Mouse (Mus musculus) liver, embryonic 13.5 days (tissue): ENCODE data around the gene Phf11d. TPM values are rescaled to one million over a fixed set of nuclear protein-coding genes. Genes with fewer than 3 reads are reported as not detected.
"Not testable (repeated sequence)": the region's sequence is repeated elsewhere in the genome, so short reads cannot be mapped to it uniquely, and the experiment has no call there.

Source experiments
- ATAC-seq: fragments of 200-750 bp; cut with Nextera tagmentation; 2 replicates; pipeline ENCODE4 v1.8.0; 2017; ENCODE audit warnings: low read depth, mild to moderate bottlenecking, moderate number of reproducible peaks, moderate library complexity
- DNase-seq: peaks from one replicate; pipeline ENCODE4 v3.0.0; 2022
- H3K27ac ChIP-seq: fragments of 300-500 bp; sonication (generic); 2 replicates; pipeline ENCODE4 v1.5.1; 2015; ENCODE audit warnings: moderate library complexity, mild to moderate bottlenecking, inconsistent platforms
- H3K27me3 ChIP-seq: fragments of 300-500 bp; sonication (generic); 2 replicates; pipeline ENCODE4 v1.6.1; 2015; ENCODE audit warnings: mild to moderate bottlenecking, inconsistent platforms
- H3K36me3 ChIP-seq: fragments of 300-500 bp; sonication (generic); 2 replicates; pipeline ENCODE4 v1.6.1; 2015; ENCODE audit warnings: mild to moderate bottlenecking, inconsistent platforms
- H3K4me1 ChIP-seq: fragments of 300-500 bp; sonication (generic); replicated peaks from 2 replicates; pipeline ENCODE4 v1.6.1; 2015; ENCODE audit warnings: inconsistent platforms
- H3K4me2 ChIP-seq: fragments of 300-500 bp; sonication (generic); 2 replicates; pipeline ENCODE4 v1.6.1; 2015; ENCODE audit warnings: inconsistent platforms, mild to moderate bottlenecking, moderate library complexity
- H3K4me3 ChIP-seq: fragments of 300-500 bp; sonication (generic); replicated peaks from 2 replicates; pipeline ENCODE4 v1.5.1; 2015; ENCODE audit warnings: mild to moderate bottlenecking, inconsistent platforms
- H3K9ac ChIP-seq: fragments of 300-500 bp; sonication (generic); 2 replicates; pipeline ENCODE4 v1.6.1; 2015; ENCODE audit warnings: mild to moderate bottlenecking, inconsistent platforms
- H3K9me3 ChIP-seq: fragments of 300-500 bp; sonication (generic); replicated peaks from 2 replicates; pipeline ENCODE4 v1.6.1; 2016; ENCODE audit warnings: inconsistent platforms
- WGBS: fragments of 180-500 bp; shearing (Covaris S2); methylation state at CpG from one replicate; pipeline ENCODE4 v1.1.7; 2015; ENCODE audit not compliant: insufficient replicate concordance; 5-methylcytosine and 5-hydroxymethylcytosine counted together
- polyA plus RNA-seq: library from polyadenylated mRNA; unstranded; fragments of >200 nt; fragmentation: Nextera tagmentation; extraction: Ambion mirVana; gene quantifications from 2 replicates; pipeline ENCODE4 v1.2.1, GENCODE M21; 2015

The Phf11d gene
- 1.2 and 1.4 TPM in 2 replicates for polyA plus RNA-seq

- Histone ChIP-seq H3K27ac (no peak within 1 kb of the TSS), H3K4me1 (no peaks in the 10 kb centered on the region), H3K4me3 (no peak within 1 kb of the TSS), H3K4me2 (no peak within 1 kb of the TSS), H3K27me3 (no peaks in the 10 kb centered on the region), H3K9ac (no peak within 1 kb of the TSS), H3K9me3 (no peaks in the 10 kb centered on the region), H3K36me3 (no peaks in the 10 kb centered on the region)
- ATAC-seq (no peak), DNase-seq (no peak)
- WGBS = 50% methylated on average over 6 of the region's 6 CpGs
Measured at GRCm38 (mm10) chr14:59365244-59365644, at the start of gene Phf11d. Gene Phf11d (minus strand): TSS chr14:59365470.

DNA sequence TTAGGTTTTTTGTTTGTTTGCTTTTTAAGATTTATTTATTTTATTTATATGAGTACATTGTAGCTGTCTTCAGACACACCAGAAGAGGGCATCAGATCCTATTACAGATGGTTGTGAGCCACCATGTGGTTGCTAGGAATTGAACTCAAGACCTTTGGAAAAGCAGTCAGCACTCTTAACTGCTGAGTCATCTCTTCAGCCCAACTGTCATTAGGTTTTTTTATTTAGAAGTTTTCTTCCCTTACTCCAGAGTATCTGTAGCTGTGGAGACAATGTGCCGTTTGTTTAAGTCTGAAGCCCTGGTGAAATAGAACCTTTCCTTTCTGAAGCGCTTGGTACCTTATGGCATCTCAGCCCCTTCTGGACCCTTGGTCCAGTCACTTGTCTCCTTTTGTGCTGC is 49.7 kb upstream of the Phf11d start:
- peaks cover 60% of the 10 kb centered on the region for H3K36me3 ChIP-seq
- H3K27ac ChIP-seq, H3K4me3 ChIP-seq, H3K9me3 ChIP-seq, H3K9ac ChIP-seq, ATAC-seq, H3K27me3 ChIP-seq, H3K4me1 ChIP-seq, H3K4me2 ChIP-seq, DNase-seq: not testable (repeated sequence)
- 78% methylated on average over 2 of the region's 2 CpGs for WGBS

DNA sequence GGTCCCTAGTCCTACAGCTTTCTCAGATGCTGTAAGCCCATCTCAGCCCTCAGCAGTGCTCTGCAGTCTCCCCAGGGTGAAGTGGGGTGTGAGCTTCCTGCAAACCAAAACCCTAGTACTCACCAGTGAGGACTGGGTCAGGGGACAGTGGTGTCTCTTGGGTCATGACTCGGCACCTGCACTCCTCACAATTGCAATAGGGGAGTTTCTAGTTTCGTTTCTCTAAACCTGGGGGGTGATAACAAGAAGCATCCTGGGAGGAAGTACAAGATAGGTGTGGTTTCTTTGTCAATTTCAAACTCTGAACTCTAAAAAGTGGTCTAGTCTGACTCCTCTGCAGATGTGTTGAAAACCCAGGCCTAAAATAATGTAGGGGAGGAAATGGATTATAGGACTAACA is 31.7 kb upstream of the Phf11d start:
- Histone ChIP-seq H3K4me3 (no peak overlapping the region), H3K27ac (no peak overlapping the region), H3K4me2 (no peak overlapping the region), H3K9me3 (no peaks in the 10 kb centered on the region), H3K9ac (no peak overlapping the region), H3K36me3 (peaks cover 9% of the 10 kb centered on the region; the same call in 1 of the 2 replicates), H3K4me1 (no peaks in the 10 kb centered on the region), H3K27me3 (no peaks in the 10 kb centered on the region)
- 29% methylated on average over 2 of the region's 2 CpGs for WGBS
- DNase-seq = no peak
- no peak for ATAC-seq

- no peak for DNase-seq
- H3K4me3 ChIP-seq = no peak within 1 kb of the TSS
- H3K36me3 ChIP-seq = peaks cover 5% of the 10 kb centered on the region; the same call in 1 of the 2 replicates
- no peak within 1 kb of the TSS for H3K27ac ChIP-seq
- H3K4me1 ChIP-seq = no peaks in the 10 kb centered on the region
- no peak for ATAC-seq
- H3K9ac ChIP-seq = no peak within 1 kb of the TSS
- H3K9me3 ChIP-seq = no peaks in the 10 kb centered on the region
- WGBS = 74% methylated on average over 3 of the region's 3 CpGs
- H3K27me3 ChIP-seq = no peaks in the 10 kb centered on the region
- no peak within 1 kb of the TSS for H3K4me2 ChIP-seq
Measured at GRCm38 (mm10) chr14:59395281-59395680, 30.0 kb upstream of the Phf11d start, which contains the start of gene Phf11c. Gene Phf11c (minus strand): TSS chr14:59395381.

- H3K4me3 ChIP-seq, H3K27me3 ChIP-seq, ATAC-seq, H3K9me3 ChIP-seq, H3K4me2 ChIP-seq, H3K9ac ChIP-seq, DNase-seq, H3K4me1 ChIP-seq, H3K36me3 ChIP-seq, H3K27ac ChIP-seq: not testable (repeated sequence)
- 75% methylated on average over 4 of the region's 4 CpGs for WGBS
Measured at GRCm38 (mm10) chr14:59390181-59390580, 24.9 kb upstream of the Phf11d start.

DNA sequence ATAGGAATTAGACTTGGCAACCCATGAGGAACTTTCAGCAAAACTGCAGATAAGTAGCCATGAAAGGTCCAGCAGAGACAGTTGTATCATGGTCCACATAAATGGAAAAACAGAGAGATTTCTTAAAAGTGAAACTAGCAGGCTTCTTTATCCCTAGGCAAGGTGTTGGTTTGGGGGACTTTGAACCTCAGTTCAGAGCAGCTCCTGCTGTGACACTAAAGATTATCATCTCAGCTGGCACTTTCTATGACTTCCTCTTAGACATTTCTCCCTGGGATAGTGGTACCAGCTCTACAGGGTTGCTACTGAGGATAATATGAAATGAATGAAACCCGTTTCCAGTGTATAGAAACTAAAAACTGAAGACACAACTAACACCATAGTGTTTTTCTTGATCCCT is 24.3 kb upstream of the Phf11d start:
- Histone ChIP-seq H3K4me3 (no peak overlapping the region), H3K9ac (no peak overlapping the region), H3K4me1 (no peaks in the 10 kb centered on the region), H3K36me3 (no peaks in the 10 kb centered on the region), H3K9me3 (no peaks in the 10 kb centered on the region), H3K4me2 (no peak overlapping the region), H3K27me3 (no peaks in the 10 kb centered on the region), H3K27ac (no peak overlapping the region)
- WGBS = 58% methylated on average over 1 of the region's 1 CpGs
- ATAC-seq = no peak
- no peak for DNase-seq

DNA sequence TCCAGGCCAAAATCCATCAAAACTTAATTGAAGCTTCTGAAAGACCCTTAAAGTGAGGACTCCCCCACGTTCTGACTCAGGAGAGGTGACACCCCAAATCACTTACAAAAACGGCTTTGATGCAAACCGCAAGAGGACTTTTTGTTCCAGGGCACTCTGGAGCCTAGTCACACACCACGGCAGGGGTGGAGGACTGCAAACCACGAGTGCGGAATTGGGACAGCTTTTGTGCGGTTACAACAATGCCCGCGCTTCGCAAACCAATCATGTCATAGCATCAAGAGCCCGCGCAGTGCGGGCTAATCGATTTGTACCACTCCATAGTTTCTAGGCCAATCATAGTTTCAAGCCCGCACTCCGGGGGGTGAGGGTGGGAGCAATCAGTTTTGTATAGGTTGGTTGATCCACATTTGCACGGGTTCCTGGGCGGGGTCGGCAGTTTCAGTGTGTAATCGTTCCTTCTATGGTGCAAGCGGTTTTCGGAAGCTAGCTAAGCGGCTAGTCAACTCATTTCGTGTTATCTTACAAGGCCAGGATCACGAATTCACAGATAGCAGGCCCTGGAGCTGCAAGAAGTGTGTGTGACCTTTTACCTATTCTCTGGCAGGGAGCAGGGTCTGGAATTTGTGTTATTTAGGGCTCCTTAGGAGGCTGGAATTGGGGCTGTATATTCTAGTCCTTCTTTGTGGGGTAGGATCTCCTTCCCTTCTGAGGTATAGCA is 5.2 kb upstream of the Phf11d start:
- Histone ChIP-seq H3K27me3 (no peaks in the 10 kb centered on the region), H3K4me3 (no peak overlapping the region), H3K9me3 (peaks cover 8% of the 10 kb centered on the region), H3K27ac (no peak overlapping the region), H3K9ac (no peak overlapping the region), H3K36me3 (no peaks in the 10 kb centered on the region), H3K4me1 (no peaks in the 10 kb centered on the region), H3K4me2 (no peak overlapping the region)
- ATAC-seq = no peak
- DNase-seq = peak; percentile 1
- WGBS = 80% methylated on average over 25 of the region's 25 CpGs

DNA sequence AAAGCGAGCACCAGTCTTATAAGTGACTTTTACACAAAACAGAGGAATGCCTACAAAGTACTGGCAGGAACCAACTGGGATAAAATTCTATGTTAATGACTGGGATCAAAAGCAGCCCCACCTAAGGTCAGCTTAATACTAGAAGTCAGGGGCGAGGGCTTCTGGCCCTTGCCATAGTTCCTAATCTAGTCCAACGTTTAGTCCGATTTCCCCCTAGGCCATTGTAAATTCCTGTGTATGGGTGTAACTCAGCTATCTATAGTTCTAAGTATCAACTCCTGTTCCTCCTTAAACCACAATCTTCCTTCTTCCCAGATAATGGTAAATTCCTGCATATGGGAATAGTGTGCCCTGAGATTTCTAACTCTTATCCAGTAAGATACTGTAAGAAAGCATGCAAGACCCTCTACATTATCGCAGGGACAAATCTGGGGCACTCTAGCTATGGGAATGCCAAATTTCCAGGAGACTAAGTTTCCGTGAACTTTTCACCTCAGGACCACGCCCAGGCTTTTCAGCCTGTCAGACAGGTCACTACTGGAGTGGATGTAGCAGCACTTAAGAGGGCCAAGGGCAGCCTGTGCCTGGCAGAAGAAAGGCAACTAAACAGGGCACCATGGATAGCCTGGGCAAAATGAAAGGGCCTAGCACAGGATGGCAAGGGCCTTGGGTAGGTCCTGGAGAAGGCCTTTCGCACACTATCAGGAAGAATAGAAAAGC is 1.3 kb upstream of the Phf11d start:
- WGBS = 63% methylated on average over 8 of the region's 8 CpGs
- H3K4me1 ChIP-seq = no peaks in the 10 kb centered on the region
- no peak overlapping the region for H3K9ac ChIP-seq
- no peak overlapping the region for H3K4me2 ChIP-seq
- H3K9me3 ChIP-seq = peaks cover 7% of the 10 kb centered on the region
- no peak for ATAC-seq
- H3K36me3 ChIP-seq = no peaks in the 10 kb centered on the region
- H3K27me3 ChIP-seq = no peaks in the 10 kb centered on the region
- H3K4me3 ChIP-seq = no peak overlapping the region
- DNase-seq = no peak
- H3K27ac ChIP-seq = no peak overlapping the region

GRCm38 (mm10) chr14:59341189-59341588 is 24.1 kb downstream of the Phf11d start, which contains the start of gene Phf11b:
Gene Phf11b (minus strand): TSS chr14:59341351.
- H3K36me3 ChIP-seq, H3K27me3 ChIP-seq, DNase-seq, H3K9ac ChIP-seq, ATAC-seq, H3K9me3 ChIP-seq, H3K4me2 ChIP-seq, H3K27ac ChIP-seq, H3K4me1 ChIP-seq, H3K4me3 ChIP-seq: not testable (repeated sequence)
- WGBS = 38% methylated on average over 1 of the region's 1 CpGs

DNA sequence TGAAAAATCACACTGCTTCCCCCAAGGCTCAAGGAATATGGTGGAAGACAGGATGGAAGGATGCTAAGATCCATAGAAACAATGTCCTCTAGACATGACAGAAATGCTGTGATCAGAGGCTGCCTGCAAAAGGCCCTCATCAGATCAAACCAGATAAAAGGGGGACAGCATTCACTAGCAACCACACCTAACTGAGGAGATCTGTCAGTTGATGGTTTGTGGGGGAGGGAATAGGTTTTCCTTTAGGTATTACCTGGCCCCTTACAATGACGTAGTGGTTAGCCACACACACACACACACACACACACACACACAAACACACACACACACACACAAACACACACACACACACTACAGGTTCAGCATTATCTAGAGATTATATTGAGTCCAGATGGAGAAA is 25.7 kb downstream of the Phf11d start:
- Histone ChIP-seq H3K27ac (no peak overlapping the region), H3K36me3 (no peaks in the 10 kb centered on the region), H3K27me3 (no peaks in the 10 kb centered on the region), H3K9me3 (no peaks in the 10 kb centered on the region), H3K4me3 (no peak overlapping the region), H3K4me1 (no peaks in the 10 kb centered on the region), H3K4me2 (no peak overlapping the region), H3K9ac (no peak overlapping the region)
- WGBS = 20% methylated on average over 1 of the region's 1 CpGs
- ATAC-seq (no peak), DNase-seq (no peak)

DNA sequence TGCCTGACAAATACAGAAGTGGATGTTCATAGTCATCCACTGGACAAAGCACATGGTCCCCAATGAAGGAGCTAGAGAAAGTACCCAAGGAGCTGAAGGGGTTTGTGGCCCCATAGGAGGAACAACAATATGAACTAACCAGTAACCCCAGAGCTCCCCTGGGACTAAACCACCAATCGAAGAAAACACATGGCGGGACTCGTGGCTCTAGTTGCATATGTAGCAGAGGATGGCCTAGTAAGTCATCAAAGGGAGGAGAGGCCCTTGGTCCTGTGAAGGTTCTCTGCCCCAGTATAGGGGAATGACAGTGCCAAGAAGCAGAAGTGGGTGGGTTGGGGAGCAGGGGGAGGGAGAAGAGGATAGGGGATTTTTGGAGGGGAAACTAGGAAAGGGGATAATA is 29.2 kb downstream of the Phf11d start:
- not testable (repeated sequence) for H3K4me3 ChIP-seq, H3K4me1 ChIP-seq, H3K36me3 ChIP-seq, H3K27ac ChIP-seq, ATAC-seq, H3K9me3 ChIP-seq, H3K9ac ChIP-seq, H3K4me2 ChIP-seq, DNase-seq, H3K27me3 ChIP-seq
- 55% methylated on average over 3 of the region's 3 CpGs for WGBS
